Mouse (Mus musculus): ENCODE measurements around the gene Abhd5. TPM values are rescaled to one million over a fixed set of nuclear protein-coding genes. Genes with fewer than 3 reads are reported as not detected.

The Abhd5 gene
- total and polyA plus RNA-seq, 2 experiments from 2014 or later = 28.2 to 33.9 TPM

DNA sequence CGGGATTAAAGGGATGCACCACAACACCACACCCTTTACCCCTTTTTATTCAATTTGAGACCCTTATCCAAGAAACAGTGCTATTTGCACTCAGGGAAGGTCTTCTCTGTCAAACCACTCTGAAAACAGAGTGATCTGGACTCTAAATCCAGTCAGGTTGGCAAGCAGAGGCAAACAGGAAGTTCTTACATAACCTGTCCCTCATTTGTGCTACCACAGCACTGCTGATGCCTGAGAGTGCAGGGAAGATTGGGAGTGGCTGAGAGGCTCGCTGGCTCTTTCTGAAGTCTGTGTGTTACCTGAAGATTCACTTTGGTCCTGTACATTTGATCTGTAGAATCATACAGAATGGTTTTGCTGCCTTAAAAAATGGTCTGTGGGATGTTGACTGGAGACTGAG is 14.7 kb upstream of the Abhd5 start:
- Histone ChIP-seq H3K4me2 (ENCODE audit: low read depth) (no peak overlapping the region), H3K27ac (ENCODE audit: low read depth, low read length) (no peak overlapping the region), H3K36me3 (ENCODE audit: insufficient read depth) (no peaks in the 10 kb centered on the region), H3K4me3 (ENCODE audit: low read depth, low read length) (no peak overlapping the region), H3K27me3 (ENCODE audit: insufficient read depth, low read length) (no peaks in the 10 kb centered on the region), H3K9me3 (ENCODE audit: low read length) (no peaks in the 10 kb centered on the region), H3K9ac (no peak overlapping the region), H3K4me1 (ENCODE audit: insufficient read depth) (no peaks in the 10 kb centered on the region)
- WGBS = 74% methylated on average over 2 of the region's 2 CpGs
- no peak for DNase-seq
- no peak for TF ChIP-seq CTCF (IDR thresholded peaks at IDR 0.05; ENCODE audit: low read depth)
- no peak for ATAC-seq

DNA sequence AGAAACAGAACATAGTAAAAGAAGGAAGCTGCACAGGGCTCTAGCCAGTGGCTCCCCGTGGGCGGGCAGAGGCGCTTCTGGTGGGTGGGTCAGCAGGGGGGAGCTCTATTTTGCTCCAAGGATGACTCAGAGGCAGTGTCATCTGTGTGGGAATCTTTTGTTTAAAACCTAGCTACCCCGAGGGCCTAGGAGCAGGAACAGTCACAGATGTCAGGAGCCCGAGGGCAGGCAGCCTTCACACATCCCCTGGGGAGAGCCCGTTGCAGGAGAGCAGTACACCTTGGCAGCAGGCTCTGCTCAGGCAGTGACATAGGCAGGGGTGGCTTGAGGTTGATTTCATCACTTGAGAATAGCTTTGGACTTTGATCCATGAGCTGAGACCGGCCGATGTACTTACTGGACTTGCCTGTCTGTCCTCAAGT is 13.9 kb upstream of the Abhd5 start:
- no peaks in the 10 kb centered on the region for H3K9me3 ChIP-seq (ENCODE audit: low read length)
- no peaks in the 10 kb centered on the region for H3K4me1 ChIP-seq (ENCODE audit: insufficient read depth)
- 52% methylated on average over 8 of the region's 8 CpGs for WGBS
- ATAC-seq (no peak), DNase-seq (no peak)
- no peak overlapping the region for H3K4me2 ChIP-seq (ENCODE audit: low read depth)
- no peaks in the 10 kb centered on the region for H3K27me3 ChIP-seq (ENCODE audit: insufficient read depth, low read length)
- no peaks in the 10 kb centered on the region for H3K36me3 ChIP-seq (ENCODE audit: insufficient read depth)
- no peak overlapping the region for H3K9ac ChIP-seq
- no peak overlapping the region for H3K4me3 ChIP-seq (ENCODE audit: low read depth, low read length)
- H3K27ac ChIP-seq (ENCODE audit: low read depth, low read length) = no peak overlapping the region
- no peak for TF ChIP-seq CTCF (IDR thresholded peaks at IDR 0.05; ENCODE audit: low read depth)

DNA sequence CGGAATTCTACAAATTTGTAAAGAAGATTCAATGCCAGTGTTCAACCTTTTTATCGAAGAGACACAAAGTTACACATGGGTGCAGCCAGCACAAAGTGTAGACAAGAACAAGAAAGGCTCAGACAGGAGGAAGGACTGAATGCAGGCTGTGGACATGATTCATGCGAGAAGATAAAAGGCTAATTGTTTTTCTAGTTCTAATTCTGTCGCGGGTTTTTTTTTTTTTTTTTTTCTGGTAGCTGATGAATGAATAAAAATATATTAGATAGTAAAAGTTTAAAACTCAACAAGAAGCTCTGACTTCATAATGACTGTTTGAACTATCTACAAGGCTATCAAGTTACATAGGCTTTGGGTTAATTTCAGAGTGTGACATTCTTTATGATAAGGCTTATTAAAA is 11.4 kb upstream of the Abhd5 start:
- Histone ChIP-seq H3K36me3 (ENCODE audit: insufficient read depth) (no peaks in the 10 kb centered on the region), H3K27ac (ENCODE audit: low read depth, low read length) (no peak overlapping the region), H3K27me3 (ENCODE audit: insufficient read depth, low read length) (no peaks in the 10 kb centered on the region), H3K9ac (no peak overlapping the region), H3K4me1 (ENCODE audit: insufficient read depth) (no peaks in the 10 kb centered on the region), H3K4me2 (ENCODE audit: low read depth) (no peak overlapping the region), H3K4me3 (ENCODE audit: low read depth, low read length) (no peak overlapping the region), H3K9me3 (ENCODE audit: low read length) (no peaks in the 10 kb centered on the region)
- ATAC-seq (no peak), DNase-seq (no peak)
- no peak for TF ChIP-seq CTCF (IDR thresholded peaks at IDR 0.05; ENCODE audit: low read depth)
- 54% methylated on average over 5 of the region's 5 CpGs for WGBS

DNA sequence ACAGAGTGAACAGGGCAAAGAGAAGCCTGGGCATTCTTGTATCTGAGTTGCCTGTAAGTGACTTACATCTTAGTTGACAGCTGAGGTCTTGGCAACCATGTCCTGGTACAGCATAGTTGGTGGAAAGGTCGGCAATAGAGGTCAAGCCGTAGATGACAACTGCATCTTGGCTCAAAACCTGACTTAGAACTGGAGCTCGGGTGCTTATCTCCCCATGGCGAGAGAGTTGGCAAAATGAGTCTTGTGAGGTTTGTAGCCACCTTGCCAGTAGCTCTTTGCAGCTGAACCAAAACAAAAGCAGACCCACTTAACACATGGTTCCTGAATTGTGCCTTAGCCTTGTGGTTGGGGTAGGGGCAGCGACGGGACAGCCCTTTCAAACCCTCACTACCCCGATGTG is 8.0 kb upstream of the Abhd5 start:
- Histone ChIP-seq H3K27me3 (ENCODE audit: insufficient read depth, low read length) (no peaks in the 10 kb centered on the region), H3K4me1 (ENCODE audit: insufficient read depth) (no peaks in the 10 kb centered on the region), H3K27ac (ENCODE audit: low read depth, low read length) (no peak overlapping the region), H3K4me2 (ENCODE audit: low read depth) (no peak overlapping the region), H3K9me3 (ENCODE audit: low read length) (no peaks in the 10 kb centered on the region), H3K9ac (no peak overlapping the region), H3K36me3 (ENCODE audit: insufficient read depth) (no peaks in the 10 kb centered on the region), H3K4me3 (ENCODE audit: low read depth, low read length) (no peak overlapping the region)
- TF ChIP-seq CTCF (IDR thresholded peaks at IDR 0.05; ENCODE audit: low read depth) = no peak
- ATAC-seq = no peak
- DNase-seq = no peak
- 84% methylated on average over 7 of the region's 7 CpGs for WGBS

DNA sequence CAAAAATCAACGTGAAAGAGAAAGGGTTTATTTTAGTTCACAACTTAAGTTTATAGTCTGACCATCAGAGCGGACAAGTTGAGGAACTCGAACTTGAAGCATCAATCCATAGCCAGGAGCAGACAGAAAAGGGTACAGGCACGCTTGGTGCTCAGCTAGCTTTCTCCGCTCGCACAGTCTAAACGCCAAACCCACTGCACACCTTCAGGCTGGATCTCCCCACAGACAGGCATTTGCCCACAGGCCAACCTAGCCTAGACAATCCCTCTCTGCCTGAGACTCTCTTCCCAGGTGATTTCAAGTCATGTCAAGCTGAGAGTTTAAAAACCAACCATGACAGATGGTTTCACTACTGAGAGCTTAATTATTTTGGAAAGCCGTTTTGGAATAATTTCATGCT is 6.8 kb upstream of the Abhd5 start:
- H3K9ac ChIP-seq = no peak overlapping the region
- TF ChIP-seq CTCF (IDR thresholded peaks at IDR 0.05; ENCODE audit: low read depth) = no peak

DNA sequence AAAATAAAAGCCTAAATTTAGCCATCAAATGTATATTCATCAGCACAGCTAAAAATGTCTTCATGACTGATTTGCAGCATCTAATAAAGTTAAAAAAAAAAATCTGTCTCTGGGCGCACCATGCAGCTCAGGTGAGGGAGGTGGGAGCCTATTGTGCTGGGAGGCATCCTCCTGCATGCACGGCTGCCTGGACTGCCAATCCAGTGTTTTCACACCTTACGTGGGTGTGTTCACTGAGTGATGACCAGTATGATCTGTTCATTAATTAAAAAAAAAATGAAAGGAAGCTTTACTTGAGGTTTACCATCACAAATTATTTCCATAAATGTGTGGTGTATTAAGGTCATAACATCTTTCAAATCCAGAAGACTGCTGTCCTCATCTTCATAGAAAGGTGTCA is 6.1 kb upstream of the Abhd5 start:
- no peak overlapping the region for H3K9ac ChIP-seq

More for the DNA sequence above, 6.8 kb upstream of the Abhd5 start:
- DNase-seq = no peak
- no peak for ATAC-seq
- WGBS = 88% methylated on average over 8 of the region's 8 CpGs
- H3K27ac ChIP-seq (ENCODE audit: low read depth, low read length) = no peak overlapping the region
- no peaks in the 10 kb centered on the region for H3K27me3 ChIP-seq (ENCODE audit: insufficient read depth, low read length)
- no peak overlapping the region for H3K4me2 ChIP-seq (ENCODE audit: low read depth)
- H3K36me3 ChIP-seq (ENCODE audit: insufficient read depth) = no peaks in the 10 kb centered on the region
- H3K4me1 ChIP-seq (ENCODE audit: insufficient read depth) = no peaks in the 10 kb centered on the region
- no peak overlapping the region for H3K4me3 ChIP-seq (ENCODE audit: low read depth, low read length)
- no peaks in the 10 kb centered on the region for H3K9me3 ChIP-seq (ENCODE audit: low read length)

DNA sequence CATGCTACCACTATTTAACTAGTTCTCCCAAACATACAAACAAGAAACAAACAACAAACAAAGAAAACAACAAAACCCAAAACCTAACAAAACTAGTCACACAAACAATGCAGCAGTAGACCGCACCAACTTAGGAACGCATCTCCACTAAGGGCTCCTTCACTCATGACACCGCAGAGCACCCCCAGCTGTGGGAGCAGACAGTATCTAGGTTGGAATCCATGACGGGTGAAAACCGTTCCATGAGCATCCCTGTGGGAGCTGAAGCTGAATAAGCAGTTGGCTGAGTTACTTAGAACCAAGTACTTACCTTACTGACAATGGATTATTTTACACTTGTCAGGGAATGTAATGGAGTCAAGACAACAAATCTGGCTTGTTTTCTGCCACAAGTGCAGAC is 5.3 kb upstream of the Abhd5 start:
- Histone ChIP-seq H3K4me3 (ENCODE audit: low read depth, low read length) (no peak overlapping the region), H3K9me3 (ENCODE audit: low read length) (no peaks in the 10 kb centered on the region), H3K4me1 (ENCODE audit: insufficient read depth) (no peaks in the 10 kb centered on the region), H3K27me3 (ENCODE audit: insufficient read depth, low read length) (no peaks in the 10 kb centered on the region), H3K4me2 (ENCODE audit: low read depth) (no peak overlapping the region), H3K36me3 (ENCODE audit: insufficient read depth) (no peaks in the 10 kb centered on the region), H3K9ac (no peak overlapping the region), H3K27ac (ENCODE audit: low read depth, low read length) (no peak overlapping the region)
- ATAC-seq (no peak), DNase-seq (no peak)
- TF ChIP-seq CTCF (IDR thresholded peaks at IDR 0.05; ENCODE audit: low read depth) = no peak
- WGBS = 75% methylated on average over 5 of the region's 5 CpGs

More for the DNA sequence above, 6.1 kb upstream of the Abhd5 start:
- Histone ChIP-seq H3K9me3 (ENCODE audit: low read length) (no peaks in the 10 kb centered on the region), H3K4me1 (ENCODE audit: insufficient read depth) (no peaks in the 10 kb centered on the region), H3K27me3 (ENCODE audit: insufficient read depth, low read length) (no peaks in the 10 kb centered on the region), H3K4me3 (ENCODE audit: low read depth, low read length) (no peak overlapping the region), H3K36me3 (ENCODE audit: insufficient read depth) (no peaks in the 10 kb centered on the region), H3K27ac (ENCODE audit: low read depth, low read length) (no peak overlapping the region), H3K4me2 (ENCODE audit: low read depth) (no peak overlapping the region)
- DNase-seq = no peak
- no peak for TF ChIP-seq CTCF (IDR thresholded peaks at IDR 0.05; ENCODE audit: low read depth)
- no peak for ATAC-seq
- 74% methylated on average over 3 of the region's 3 CpGs for WGBS

DNA sequence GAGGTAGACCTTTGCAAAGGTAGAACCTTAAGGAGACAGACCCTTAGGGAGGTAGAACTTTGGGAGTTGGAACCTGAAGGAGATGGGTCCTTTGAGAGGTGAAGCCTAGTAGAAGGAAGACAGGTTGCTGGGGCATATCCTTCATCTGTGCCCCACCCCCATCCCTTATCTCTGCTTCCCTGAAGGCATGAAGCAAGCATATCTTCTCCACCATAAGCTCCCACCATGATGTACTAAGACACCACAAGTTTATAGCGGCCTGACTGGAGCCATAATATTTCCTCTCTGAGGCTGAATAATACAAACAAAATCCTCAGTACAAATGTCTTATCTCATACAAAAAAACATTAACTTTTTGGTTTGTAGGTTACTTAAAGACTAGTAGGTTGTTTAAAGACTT is 3.5 kb upstream of the Abhd5 start:
- DNase-seq = no peak
- TF ChIP-seq CTCF (IDR thresholded peaks at IDR 0.05; ENCODE audit: low read depth) = no peak
- H3K4me1 ChIP-seq (ENCODE audit: insufficient read depth) = 0 out of 2 replicates have a peak, but pooled peaks cover 2% of the 10 kb centered on the region
- no peaks in the 10 kb centered on the region for H3K9me3 ChIP-seq (ENCODE audit: low read length)
- 97% methylated on average over 1 of the region's 1 CpGs for WGBS
- no peak overlapping the region for H3K27ac ChIP-seq (ENCODE audit: low read depth, low read length)
- no peaks in the 10 kb centered on the region for H3K36me3 ChIP-seq (ENCODE audit: insufficient read depth)
- H3K27me3 ChIP-seq (ENCODE audit: insufficient read depth, low read length) = no peaks in the 10 kb centered on the region
- ATAC-seq = no peak
- H3K4me2 ChIP-seq (ENCODE audit: low read depth) = no peak overlapping the region
- no peak overlapping the region for H3K4me3 ChIP-seq (ENCODE audit: low read depth, low read length)
- no peak overlapping the region for H3K9ac ChIP-seq
